Mouse (Mus musculus) hindbrain, embryonic 10.5 days (tissue): ENCODE results near the gene Rev1. TPM values are rescaled to one million over a fixed set of nuclear protein-coding genes. Genes with fewer than 3 reads are reported as not detected.
"Not testable (repeated sequence)": the region's sequence is repeated elsewhere in the genome, so short reads cannot be mapped to it uniquely, and the experiment has no call there.

ENCODE experiments used
- DNase-seq: peaks from one replicate; pipeline ENCODE4 v3.0.0-alpha.2; 2017; ENCODE audit warnings: low spot score
- H3K27ac ChIP-seq: fragments of 300-500 bp; sonication (generic); 2 replicates; pipeline ENCODE4 v1.5.1; 2016; ENCODE audit warnings: mild to moderate bottlenecking, moderate library complexity
- H3K27me3 ChIP-seq: fragments of 300-500 bp; sonication (generic); 2 replicates; pipeline ENCODE4 v1.6.1; 2016; ENCODE audit warnings: mild to moderate bottlenecking; ENCODE audit not compliant: poor library complexity, insufficient read depth, severe bottlenecking
- H3K36me3 ChIP-seq: fragments of 300-500 bp; sonication (generic); 2 replicates; pipeline ENCODE4 v1.6.1; 2016; ENCODE audit warnings: mild to moderate bottlenecking, moderate library complexity
- H3K4me1 ChIP-seq: fragments of 300-500 bp; sonication (generic); replicated peaks from 2 replicates; pipeline ENCODE4 v1.6.1; 2016; ENCODE audit warnings: mild to moderate bottlenecking
- H3K4me3 ChIP-seq: fragments of 300-500 bp; sonication (generic); 2 replicates; pipeline ENCODE4 v1.5.1; 2016; ENCODE audit warnings: mild to moderate bottlenecking, moderate library complexity
- H3K9me3 ChIP-seq: fragments of 300-500 bp; sonication (generic); 2 replicates; pipeline ENCODE4 v1.6.1; 2016; ENCODE audit warnings: mild to moderate bottlenecking, moderate library complexity
- WGBS: fragments of 180-500 bp; shearing (Covaris S2); methylation state at CpG from one replicate; pipeline ENCODE4 v1.1.7; 2016; 5-methylcytosine and 5-hydroxymethylcytosine counted together
- polyA plus RNA-seq: library from polyadenylated mRNA; unstranded; fragments of >200 nt; fragmentation: Nextera tagmentation; extraction: Ambion mirVana; gene quantifications from 2 replicates; pipeline ENCODE4 v1.2.1, GENCODE M21; 2016

The Rev1 gene
- polyA plus RNA-seq, 1 experiment from 2014 or later = 32.6 TPM

DNA sequence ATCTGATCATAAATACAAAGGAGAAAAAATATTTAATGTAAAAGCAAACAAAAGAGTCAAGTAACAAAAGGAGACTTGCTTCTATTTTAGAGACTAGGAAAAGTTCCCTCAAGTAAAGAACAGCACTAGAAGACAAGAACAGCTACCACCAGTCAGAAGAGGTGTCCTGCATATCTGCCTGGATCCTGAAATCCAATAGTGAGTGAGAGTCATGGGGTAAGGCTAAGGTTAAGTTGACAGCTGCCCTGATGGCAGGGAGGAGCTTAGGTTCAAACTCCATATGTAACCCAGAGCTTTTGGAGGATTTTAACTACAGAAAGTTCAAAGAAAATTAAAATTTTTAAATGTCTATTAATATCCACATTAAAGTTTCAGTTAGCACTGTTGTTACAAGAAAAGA lies 2.6 kb downstream of the Rev1 start:
- Histone ChIP-seq H3K27me3 (no peaks in the 10 kb centered on the region), H3K4me1 (peaks cover 43% of the 10 kb centered on the region), H3K4me3 (no peak overlapping the region), H3K36me3 (no peaks in the 10 kb centered on the region), H3K27ac (no peak overlapping the region), H3K9me3 (no peaks in the 10 kb centered on the region)
- no peak for DNase-seq

DNA sequence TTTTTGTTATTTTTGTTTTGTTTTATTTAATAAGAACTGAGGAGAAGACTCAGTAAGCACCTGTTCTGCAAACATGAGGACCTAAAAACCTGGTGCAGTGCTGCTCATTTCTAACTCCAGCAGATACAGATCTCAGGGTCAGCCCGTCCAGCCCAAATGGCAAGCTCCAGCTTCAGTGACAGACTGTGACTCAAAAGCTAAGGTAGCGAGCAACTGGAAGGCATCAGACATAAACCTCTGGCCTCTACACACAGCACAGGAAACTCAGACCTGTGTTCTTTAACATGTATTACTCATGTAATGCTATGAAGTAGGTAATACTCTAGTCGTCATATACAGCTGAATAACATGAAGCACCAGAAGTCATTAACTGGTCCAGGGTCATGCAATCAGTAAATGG lies 3.2 kb downstream of the Rev1 start:
- Histone ChIP-seq H3K4me1 (peaks cover 43% of the 10 kb centered on the region), H3K27me3 (no peaks in the 10 kb centered on the region), H3K9me3 (no peaks in the 10 kb centered on the region), H3K36me3 (no peaks in the 10 kb centered on the region), H3K27ac (no peak overlapping the region), H3K4me3 (no peak overlapping the region)
- no peak for DNase-seq
- WGBS = 87% methylated on average over 3 of the region's 3 CpGs

DNA sequence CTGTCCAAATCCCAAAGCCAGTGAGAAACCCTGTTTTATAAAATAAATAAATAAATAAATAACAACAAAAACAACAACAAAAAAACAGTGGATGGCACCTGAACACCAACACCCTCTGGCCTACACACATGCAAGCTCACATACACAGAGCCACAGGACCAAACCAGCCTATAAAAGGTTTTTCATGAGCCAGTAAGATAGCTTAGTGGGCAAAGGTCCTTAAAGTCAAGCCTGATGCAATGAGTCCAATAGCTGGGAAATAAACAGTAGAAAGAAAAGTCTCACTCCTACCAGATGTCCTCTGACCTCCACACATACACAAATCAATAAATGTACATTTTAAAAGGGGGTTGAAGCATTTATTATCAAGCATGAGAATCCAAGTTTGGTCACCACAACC lies 5.3 kb downstream of the Rev1 start:
- H3K9me3 ChIP-seq = no peaks in the 10 kb centered on the region
- no peak overlapping the region for H3K27ac ChIP-seq
- H3K27me3 ChIP-seq = no peaks in the 10 kb centered on the region
- no peaks in the 10 kb centered on the region for H3K36me3 ChIP-seq
- no peak for DNase-seq
- H3K4me3 ChIP-seq = no peak overlapping the region
- H3K4me1 ChIP-seq = peaks cover 28% of the 10 kb centered on the region

DNA sequence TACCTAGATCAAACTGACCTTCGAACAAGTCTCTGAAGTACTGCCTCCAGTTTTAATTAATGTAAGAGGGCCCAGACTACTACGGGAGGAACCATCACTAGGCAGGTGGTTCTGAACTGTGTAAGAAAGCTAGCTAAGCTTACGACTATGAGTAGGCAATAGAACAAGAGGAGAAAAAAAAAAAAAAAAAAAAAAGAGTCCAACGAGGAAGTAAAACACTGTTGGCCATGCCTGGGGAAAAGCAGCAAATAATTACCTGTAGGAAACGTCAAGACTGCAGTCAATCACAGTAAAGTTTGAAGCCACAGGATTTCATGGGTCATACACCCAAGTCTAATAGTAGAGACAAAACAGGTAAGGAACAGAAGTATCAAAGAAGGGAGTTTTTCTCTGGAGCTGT lies 8.7 kb downstream of the Rev1 start:
- Histone ChIP-seq H3K4me3 (no peak overlapping the region), H3K27me3 (no peaks in the 10 kb centered on the region), H3K27ac (no peak overlapping the region), H3K9me3 (no peaks in the 10 kb centered on the region), H3K36me3 (peaks cover 9% of the 10 kb centered on the region; the same call in 1 of the 2 replicates), H3K4me1 (no peaks in the 10 kb centered on the region)
- WGBS = 86% methylated on average over 5 of the region's 5 CpGs
- DNase-seq = no peak

DNA sequence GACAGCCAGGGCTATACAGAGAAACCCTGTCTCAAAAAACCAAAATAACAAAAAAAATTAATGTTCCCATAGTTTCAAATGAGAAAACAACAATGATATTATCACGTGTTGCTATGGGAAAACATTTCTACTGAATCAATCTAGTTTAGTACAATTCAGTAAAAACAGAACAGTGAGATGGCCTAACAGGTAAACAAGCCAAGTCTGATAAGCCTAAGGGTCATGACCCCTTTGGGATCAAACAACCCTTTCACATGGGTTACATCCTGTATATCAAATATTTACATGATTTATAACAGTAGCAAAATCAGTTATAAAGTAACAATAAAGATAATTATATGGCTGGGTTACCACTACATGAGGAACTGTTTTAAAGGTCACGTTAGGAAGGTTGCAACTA lies 11.0 kb downstream of the Rev1 start:
- Histone ChIP-seq H3K27ac (no peak overlapping the region), H3K4me3 (no peak overlapping the region), H3K9me3 (no peaks in the 10 kb centered on the region), H3K4me1 (no peaks in the 10 kb centered on the region), H3K27me3 (no peaks in the 10 kb centered on the region), H3K36me3 (peaks cover 9% of the 10 kb centered on the region; the same call in 1 of the 2 replicates)
- DNase-seq = no peak
- 96% methylated on average over 2 of the region's 2 CpGs for WGBS

DNA sequence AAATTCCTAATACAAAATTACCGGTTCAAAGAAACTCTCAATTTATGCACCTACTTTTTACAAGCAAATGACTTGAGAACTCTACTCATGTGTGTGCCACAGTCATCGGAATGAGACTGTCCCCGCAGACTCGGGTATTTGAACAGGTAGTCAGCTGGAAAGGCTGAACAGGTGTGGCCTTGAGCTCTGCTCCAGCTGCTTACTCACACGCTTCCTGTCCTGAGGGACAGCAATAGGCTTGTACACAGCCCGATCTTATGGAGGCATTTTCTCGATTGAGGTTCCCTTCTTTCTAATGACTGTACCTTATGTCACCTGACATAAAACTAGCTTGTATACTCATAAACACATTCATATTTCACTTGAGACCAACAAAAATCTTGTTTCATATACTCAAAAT lies 19.8 kb downstream of the Rev1 start:
- no peak for DNase-seq
- peaks cover 22% of the 10 kb centered on the region for H3K36me3 ChIP-seq
- WGBS = 94% methylated on average over 7 of the region's 7 CpGs
- H3K4me1 ChIP-seq = no peaks in the 10 kb centered on the region
- H3K27ac ChIP-seq = no peak overlapping the region
- no peak overlapping the region for H3K4me3 ChIP-seq
- no peaks in the 10 kb centered on the region for H3K9me3 ChIP-seq
- no peaks in the 10 kb centered on the region for H3K27me3 ChIP-seq

DNA sequence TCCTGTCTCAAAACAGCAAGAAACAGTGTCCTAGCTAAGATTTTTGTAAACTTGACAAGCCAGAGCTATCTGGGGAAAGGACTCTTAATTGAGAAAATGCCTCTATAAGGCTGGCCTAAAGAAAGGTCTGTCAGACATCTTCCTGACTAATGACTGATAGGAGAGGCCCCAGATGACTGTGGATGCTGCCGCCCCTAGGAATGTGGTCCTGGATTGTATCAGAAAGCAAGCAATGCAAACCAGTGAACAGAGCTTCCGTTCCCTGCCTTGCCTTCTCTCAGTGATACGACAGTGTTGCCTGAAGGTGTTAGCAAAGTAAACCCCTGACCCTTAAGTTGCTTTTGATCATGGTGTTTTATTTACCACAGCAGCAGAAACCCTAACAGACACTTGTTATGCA lies 25.8 kb downstream of the Rev1 start:
- DNase-seq = no peak
- no peaks in the 10 kb centered on the region for H3K9me3 ChIP-seq
- 75% methylated on average over 3 of the region's 3 CpGs for WGBS
- no peak overlapping the region for H3K4me3 ChIP-seq
- no peaks in the 10 kb centered on the region for H3K27me3 ChIP-seq
- H3K27ac ChIP-seq = no peak overlapping the region
- H3K4me1 ChIP-seq = no peaks in the 10 kb centered on the region
- H3K36me3 ChIP-seq = peaks cover 46% of the 10 kb centered on the region

DNA sequence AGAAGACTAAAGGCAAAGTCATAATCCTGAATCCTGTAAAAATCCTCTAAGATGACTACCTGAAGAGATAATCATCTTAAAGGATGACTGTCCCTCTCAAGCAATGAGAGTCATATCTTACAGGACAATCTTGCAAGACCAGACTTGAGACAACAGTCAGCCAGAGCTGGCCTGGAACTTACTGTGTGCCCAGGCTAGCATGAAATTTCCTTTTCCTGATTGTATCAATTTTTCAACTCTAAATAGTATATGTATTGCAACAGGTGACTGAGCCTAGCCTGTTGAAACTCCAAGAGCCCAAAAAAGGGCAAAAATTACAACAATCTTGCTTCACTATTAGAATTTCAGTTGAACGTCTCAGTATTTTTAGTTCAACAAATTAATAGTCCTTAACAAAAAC lies 26.4 kb downstream of the Rev1 start:
- 90% methylated on average over 1 of the region's 1 CpGs for WGBS
- Histone ChIP-seq H3K27me3 (no peaks in the 10 kb centered on the region), H3K36me3 (peaks cover 52% of the 10 kb centered on the region), H3K4me1 (no peaks in the 10 kb centered on the region), H3K9me3 (no peaks in the 10 kb centered on the region), H3K4me3 (no peak overlapping the region), H3K27ac (no peak overlapping the region)
- DNase-seq = no peak

DNA sequence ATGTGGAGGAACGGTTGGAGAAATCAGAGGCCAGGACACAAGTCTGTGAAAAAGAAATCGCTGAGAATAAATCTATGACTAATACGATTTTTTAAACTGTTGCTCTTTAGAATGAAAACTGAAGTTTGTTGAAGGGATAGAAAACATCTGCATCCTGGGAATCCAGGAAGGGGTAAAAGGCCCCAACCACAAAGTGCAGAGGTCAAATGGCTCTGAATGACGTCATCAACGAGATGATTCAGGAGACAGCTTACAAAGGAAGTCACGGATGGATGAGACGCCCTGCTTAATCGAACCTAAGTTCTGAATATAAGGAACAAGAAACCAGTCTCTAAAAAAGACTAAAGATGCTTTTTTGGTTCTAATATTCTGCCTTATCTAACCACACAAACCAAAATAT lies 48.3 kb downstream of the Rev1 start:
- Histone ChIP-seq H3K36me3 (peaks cover 85% of the 10 kb centered on the region), H3K4me3 (no peak overlapping the region), H3K4me1 (no peaks in the 10 kb centered on the region), H3K27me3 (no peaks in the 10 kb centered on the region), H3K9me3 (no peaks in the 10 kb centered on the region), H3K27ac (no peak overlapping the region)
- WGBS = 80% methylated on average over 8 of the region's 8 CpGs
- DNase-seq = no peak

DNA sequence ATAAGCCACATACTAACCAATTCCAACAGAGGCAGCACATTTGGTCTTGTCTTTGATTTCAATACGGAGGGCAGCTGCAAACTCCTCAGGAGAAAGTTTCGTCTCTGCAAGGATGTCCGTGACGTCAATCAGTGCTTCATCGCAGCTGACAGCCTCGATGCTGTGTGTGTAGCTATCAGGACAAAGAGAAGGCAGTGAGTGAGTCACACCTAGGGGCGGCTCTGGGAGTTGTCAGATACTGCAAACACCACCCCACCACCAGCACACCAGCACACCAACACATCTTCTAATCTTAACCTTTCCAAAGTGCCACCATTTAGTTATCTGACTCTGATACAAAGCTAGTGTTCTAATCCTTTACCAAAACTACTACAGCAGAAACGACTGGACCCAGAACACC lies 58.3 kb downstream of the Rev1 start:
- H3K27ac ChIP-seq = no peak overlapping the region
- no peak for DNase-seq
- no peak overlapping the region for H3K4me3 ChIP-seq
- 0 out of 2 replicates have a peak, but pooled peaks cover 3% of the 10 kb centered on the region for H3K4me1 ChIP-seq
- H3K9me3 ChIP-seq = no peaks in the 10 kb centered on the region
- 85% methylated on average over 8 of the region's 8 CpGs for WGBS
- no peaks in the 10 kb centered on the region for H3K27me3 ChIP-seq
- H3K36me3 ChIP-seq = peaks cover 88% of the 10 kb centered on the region

DNA sequence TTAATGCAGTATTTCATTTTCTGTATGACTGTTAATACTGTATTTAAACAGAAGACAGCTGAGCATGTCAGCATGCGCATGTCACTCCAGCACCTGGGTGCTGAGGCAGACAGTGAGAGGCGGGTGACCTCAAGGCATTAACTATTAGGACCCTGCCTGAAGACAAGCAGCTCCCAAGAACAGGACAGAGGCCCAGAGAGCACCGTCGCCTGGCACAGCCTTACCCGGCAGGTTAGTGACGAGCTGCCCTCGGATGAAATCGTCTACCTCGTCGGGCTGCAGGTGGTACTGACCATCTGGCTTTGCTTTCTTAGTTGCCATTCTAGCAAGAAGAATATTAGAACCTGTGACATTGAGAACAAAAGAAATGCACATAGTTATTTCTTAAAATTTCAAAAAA lies 62.3 kb downstream of the Rev1 start:
- no peaks in the 10 kb centered on the region for H3K4me1 ChIP-seq
- no peaks in the 10 kb centered on the region for H3K27me3 ChIP-seq
- no peaks in the 10 kb centered on the region for H3K9me3 ChIP-seq
- no peak for DNase-seq
- WGBS = 95% methylated on average over 10 of the region's 10 CpGs
- H3K4me3 ChIP-seq = no peak overlapping the region
- no peak overlapping the region for H3K27ac ChIP-seq
- H3K36me3 ChIP-seq = peaks cover 83% of the 10 kb centered on the region

DNA sequence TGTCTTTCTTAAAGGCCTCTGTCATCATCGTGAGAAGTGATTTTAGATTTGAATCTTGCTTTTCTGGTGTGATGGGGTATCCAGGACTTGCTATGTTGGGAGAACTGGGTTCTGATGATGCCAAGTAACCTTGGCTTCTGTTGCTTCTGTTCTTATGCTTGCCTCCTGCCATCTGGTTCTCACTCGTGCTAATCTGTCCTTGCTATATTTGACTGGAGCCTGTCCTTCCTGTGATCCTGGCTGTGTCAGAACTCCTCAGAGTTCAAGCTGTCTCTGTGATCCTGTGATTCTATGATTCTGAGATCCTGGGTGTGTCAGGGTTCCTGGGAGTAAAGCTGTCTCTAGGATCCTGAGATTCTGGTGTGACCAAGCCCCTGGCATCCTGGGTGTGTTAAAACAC lies 67.4 kb downstream of the Rev1 start:
- H3K4me1 ChIP-seq, H3K27me3 ChIP-seq, DNase-seq, H3K27ac ChIP-seq, H3K4me3 ChIP-seq, H3K9me3 ChIP-seq: not testable (repeated sequence)
- WGBS = 95% methylated on average over 2 of the region's 2 CpGs
- H3K36me3 ChIP-seq = peaks cover 89% of the 10 kb centered on the region

DNA sequence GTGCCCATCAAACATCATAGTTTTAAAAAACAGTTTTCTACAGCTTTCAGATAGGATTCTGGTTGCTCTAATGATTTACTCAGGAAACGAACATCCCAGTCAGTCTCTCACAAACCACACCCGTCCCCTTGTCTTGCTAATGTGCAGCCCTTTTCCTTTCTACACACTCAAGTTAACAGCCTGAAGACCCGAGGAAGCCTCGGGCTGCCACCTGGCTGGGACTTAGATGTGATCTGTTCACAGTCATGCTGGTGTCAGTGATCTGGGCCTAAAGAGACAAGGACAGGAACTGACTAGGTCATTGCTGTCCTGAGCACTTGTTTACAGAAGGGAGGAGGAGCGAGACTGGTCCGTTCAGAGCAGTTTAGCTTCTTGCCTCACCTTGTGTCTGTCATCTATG lies 71.2 kb downstream of the Rev1 start:
- Histone ChIP-seq H3K4me3 (no peak overlapping the region), H3K36me3 (peaks cover 94% of the 10 kb centered on the region), H3K9me3 (no peaks in the 10 kb centered on the region), H3K27me3 (no peaks in the 10 kb centered on the region), H3K4me1 (no peaks in the 10 kb centered on the region), H3K27ac (no peak overlapping the region)
- 88% methylated on average over 6 of the region's 6 CpGs for WGBS
- no peak for DNase-seq

DNA sequence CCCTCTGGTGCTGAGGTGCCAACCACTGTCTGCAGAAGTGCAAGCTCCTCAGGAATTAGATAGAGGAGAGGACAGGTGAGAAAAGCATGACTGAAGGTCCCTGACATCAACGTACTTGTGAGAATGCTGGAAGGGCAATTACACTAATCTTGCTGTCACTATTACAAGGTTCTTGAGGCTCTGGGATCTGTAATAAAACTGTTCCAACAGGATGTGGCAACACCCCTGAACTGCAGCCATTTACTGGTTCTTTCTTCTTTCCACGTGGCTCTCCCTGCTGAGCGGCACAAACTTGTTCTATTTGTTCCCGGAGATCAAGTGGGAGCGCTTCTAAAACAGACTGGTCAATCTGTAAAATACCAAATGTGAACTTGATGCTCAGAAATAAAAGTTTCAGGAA lies 74.4 kb downstream of the Rev1 start:
- H3K27me3 ChIP-seq = no peaks in the 10 kb centered on the region
- peaks cover 98% of the 10 kb centered on the region for H3K36me3 ChIP-seq
- no peaks in the 10 kb centered on the region for H3K9me3 ChIP-seq
- no peak for DNase-seq
- H3K4me3 ChIP-seq = no peak overlapping the region
- 90% methylated on average over 5 of the region's 5 CpGs for WGBS
- H3K27ac ChIP-seq = no peak overlapping the region
- H3K4me1 ChIP-seq = no peaks in the 10 kb centered on the region
